Mouse (Mus musculus): ENCODE measurements around the gene Far2. TPM values are rescaled to one million over a fixed set of nuclear protein-coding genes. Genes with fewer than 3 reads are reported as not detected.

Gene Far2
- polyA plus RNA-seq (2015; fragmentation: Nextera tagmentation; extraction: Ambion mirVana), result 4.4 and 4.5 TPM in 2 replicates

DNA sequence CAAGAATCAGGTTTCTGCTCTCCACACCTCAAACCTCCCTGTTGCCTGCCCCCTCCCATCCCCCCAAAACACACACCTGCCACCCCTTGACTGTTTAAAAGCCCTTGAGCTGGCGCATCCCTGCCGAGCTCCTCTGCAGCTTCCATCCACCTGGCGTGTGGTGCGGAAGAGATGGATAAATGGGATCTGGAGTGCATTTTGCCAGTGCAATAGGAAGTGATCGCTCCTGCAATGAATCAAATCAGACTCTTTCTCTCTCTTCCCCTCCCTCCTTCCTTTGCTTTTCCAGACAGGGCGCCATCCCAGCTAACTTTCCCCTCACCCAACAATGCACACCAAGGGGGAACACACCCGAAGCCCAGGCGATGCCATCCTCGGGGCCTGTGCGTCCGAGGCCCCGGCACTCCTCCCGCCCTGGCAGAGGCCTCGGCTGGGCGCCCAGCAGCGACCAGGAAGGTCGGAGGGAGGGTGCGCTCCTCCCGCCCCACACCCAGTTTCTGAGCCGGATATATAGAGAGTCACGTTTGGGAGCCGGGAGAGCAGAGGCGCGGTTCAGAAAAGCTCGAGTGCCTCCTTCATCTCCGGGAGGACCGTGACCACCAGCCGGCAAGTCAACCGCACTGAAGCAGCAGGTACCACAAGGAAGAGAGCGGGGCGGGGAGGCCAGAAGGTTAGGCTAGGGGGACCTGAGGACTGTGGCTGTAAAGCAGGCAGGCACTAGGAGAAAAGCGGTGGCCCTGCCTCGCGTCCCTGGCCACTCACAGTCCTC lies at the start of gene Far2:
TSS of gene Far2 (plus strand) at position 379 of the 769 bp plus-strand sequence.
- no peaks in the 10 kb centered on the region for H3K9me3 ChIP-seq
- no peaks in the 10 kb centered on the region for H3K36me3 ChIP-seq
- no peaks in the 10 kb centered on the region; the same call in none of the 2 replicates for H3K4me1 ChIP-seq
- 3% methylated on average over 34 of the region's 34 CpGs for WGBS
- no peak within 1 kb of the TSS for H3K27ac ChIP-seq
- peak within 1 kb of the TSS; percentile 88 for H3K4me2 ChIP-seq
- ATAC-seq (ENCODE audit: insufficient read depth, low FRiP score, low read depth), result peak; percentile 75
- no peaks in the 10 kb centered on the region for H3K27me3 ChIP-seq (replicated peaks)
- no peak within 1 kb of the TSS for H3K9ac ChIP-seq
- H3K4me3 ChIP-seq (replicated peaks), result peak within 1 kb of the TSS; percentile 44

DNA sequence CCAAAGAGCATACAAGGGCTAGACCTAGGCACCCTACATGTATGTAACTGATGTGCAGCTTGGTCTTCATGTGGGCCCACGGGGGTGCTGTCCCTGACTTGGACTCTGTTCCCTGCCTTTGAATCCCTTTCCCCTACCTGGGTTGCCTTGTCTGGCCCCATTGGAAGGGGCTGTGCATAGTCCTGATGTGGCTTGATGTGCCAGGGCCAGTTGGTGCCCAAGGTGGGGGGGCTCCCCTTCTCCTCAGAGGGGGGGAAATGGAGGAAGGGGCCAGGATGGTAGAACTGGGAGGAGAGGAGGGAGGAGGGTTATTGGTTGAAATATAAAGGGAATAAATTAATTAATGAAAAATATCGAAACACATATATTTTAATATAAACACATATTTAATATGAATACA lies 46.6 kb upstream of the Far2 start:
- Histone ChIP-seq H3K4me1 (no peaks in the 10 kb centered on the region), H3K4me3 (replicated peaks) (no peak overlapping the region), H3K9ac (no peak overlapping the region), H3K27me3 (replicated peaks) (no peaks in the 10 kb centered on the region), H3K36me3 (no peaks in the 10 kb centered on the region), H3K4me2 (no peak overlapping the region), H3K9me3 (no peaks in the 10 kb centered on the region), H3K27ac (no peak overlapping the region)
- 87% methylated on average over 2 of the region's 2 CpGs for WGBS
- no peak for ATAC-seq (ENCODE audit: insufficient read depth, low FRiP score, low read depth)

DNA sequence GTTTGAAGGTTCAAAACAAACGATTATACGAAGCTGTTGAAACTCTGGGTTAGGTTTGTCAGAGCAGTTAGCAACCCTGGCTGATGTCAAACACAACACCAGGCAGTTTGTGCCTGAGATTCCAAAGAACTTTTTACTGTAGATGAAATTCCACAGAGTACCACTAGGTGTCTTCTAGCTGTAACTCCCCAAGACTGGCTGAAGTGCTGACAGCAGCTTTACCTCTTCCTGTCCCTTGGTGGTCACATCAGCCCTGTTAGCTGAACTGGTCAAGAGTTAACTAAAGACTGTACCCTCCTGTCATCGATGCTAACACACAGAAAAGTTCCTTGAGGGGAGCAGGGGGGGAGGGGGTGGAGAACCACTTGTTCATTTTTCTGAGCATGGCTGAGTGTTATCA lies 46.0 kb upstream of the Far2 start:
- Histone ChIP-seq H3K4me3 (replicated peaks) (no peak overlapping the region), H3K4me1 (no peaks in the 10 kb centered on the region), H3K27me3 (replicated peaks) (no peaks in the 10 kb centered on the region), H3K9ac (no peak overlapping the region), H3K36me3 (no peaks in the 10 kb centered on the region), H3K27ac (no peak overlapping the region), H3K4me2 (no peak overlapping the region), H3K9me3 (no peaks in the 10 kb centered on the region)
- 24% methylated on average over 3 of the region's 3 CpGs for WGBS
- ATAC-seq (ENCODE audit: insufficient read depth, low FRiP score, low read depth), result no peak

DNA sequence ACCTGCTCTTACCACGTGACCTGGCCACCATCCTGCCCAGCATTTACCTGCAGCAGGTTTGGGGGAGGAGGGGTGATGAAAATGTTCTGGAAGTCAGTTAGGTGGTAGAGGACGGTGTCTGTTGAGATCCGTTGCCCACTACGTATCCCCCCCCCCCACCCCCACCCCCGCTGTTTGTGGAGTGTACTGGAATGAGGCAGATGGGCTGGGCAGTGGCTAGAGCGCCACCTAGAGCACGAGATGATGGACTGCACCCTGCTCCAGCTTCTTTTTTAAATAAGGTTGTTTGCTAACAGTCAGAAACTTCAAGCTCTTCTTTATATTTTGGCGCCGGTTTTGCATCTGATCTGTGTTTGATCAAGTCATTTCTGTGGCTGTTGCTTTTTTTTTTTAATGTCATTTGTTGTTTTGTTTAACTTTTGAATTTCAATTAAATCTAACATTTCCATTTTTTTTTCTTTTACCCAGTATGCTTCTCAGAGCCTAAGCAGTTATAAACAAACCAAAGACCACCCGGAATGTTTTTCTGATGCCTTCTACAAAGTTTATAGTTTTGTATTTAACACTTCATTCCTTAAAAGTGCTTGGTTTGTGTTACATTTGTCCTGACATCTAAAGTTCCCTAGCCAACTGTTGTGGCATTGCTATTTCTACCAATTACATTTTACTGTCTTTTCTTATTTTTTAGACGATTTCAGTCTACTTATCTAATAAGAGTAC lies 40.8 kb upstream of the Far2 start:
- WGBS, result 58% methylated on average over 11 of the region's 11 CpGs
- Histone ChIP-seq H3K4me2 (no peak overlapping the region), H3K9me3 (no peaks in the 10 kb centered on the region), H3K9ac (no peak overlapping the region), H3K36me3 (no peaks in the 10 kb centered on the region), H3K27me3 (replicated peaks) (no peaks in the 10 kb centered on the region), H3K4me1 (no peaks in the 10 kb centered on the region), H3K4me3 (replicated peaks) (no peak overlapping the region), H3K27ac (no peak overlapping the region)
- no peak for ATAC-seq (ENCODE audit: insufficient read depth, low FRiP score, low read depth)

DNA sequence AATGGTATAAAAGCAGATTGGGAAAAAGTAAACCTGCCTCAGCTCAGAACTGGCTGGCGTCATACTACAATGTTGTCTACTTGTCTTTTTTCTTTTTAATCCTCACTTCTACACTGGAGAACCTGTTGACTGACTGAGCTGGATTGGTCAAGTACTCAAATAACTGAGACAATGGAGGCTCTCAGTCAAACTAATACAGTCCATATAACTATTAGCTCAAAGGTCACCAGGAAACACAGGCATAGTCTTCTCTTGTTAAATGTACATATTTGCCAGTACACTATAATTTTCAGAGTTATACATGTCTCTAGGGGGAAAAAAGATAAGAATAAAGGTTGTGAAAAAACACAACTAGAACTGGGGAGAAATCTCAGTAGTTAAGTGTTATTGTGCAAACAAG lies 6.3 kb upstream of the Far2 start:
- ATAC-seq (ENCODE audit: insufficient read depth, low FRiP score, low read depth), result no peak; the same call in 1 of the 2 replicates
- Histone ChIP-seq H3K4me2 (no peak overlapping the region), H3K27ac (no peak overlapping the region), H3K4me3 (replicated peaks) (no peak overlapping the region), H3K36me3 (no peaks in the 10 kb centered on the region), H3K9me3 (no peaks in the 10 kb centered on the region), H3K4me1 (no peaks in the 10 kb centered on the region), H3K9ac (no peak overlapping the region), H3K27me3 (replicated peaks) (no peaks in the 10 kb centered on the region)
- WGBS, result 82% methylated on average over 1 of the region's 1 CpGs

DNA sequence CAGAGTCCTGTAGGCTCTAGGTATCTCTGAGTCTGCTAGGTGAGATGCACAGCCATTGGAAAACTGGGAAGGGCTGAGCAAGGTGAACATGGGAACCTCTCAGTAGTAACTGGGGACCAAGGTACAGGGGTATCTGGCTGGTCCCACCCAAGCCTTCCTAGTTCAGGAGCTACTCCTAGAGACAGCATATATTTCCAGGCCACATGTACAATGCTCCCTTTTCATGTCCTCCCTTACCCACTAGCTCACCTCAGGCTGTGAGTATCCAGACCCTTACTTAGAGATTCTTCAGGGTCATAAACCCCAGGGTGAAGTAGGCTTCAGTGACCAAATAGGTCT lies 560 bp downstream of the Far2 start:
- H3K4me3 ChIP-seq (replicated peaks), result peak overlapping the region; percentile 44
- H3K4me1 ChIP-seq, result no peaks in the 10 kb centered on the region; the same call in none of the 2 replicates
- no peaks in the 10 kb centered on the region for H3K9me3 ChIP-seq
- 0 out of 2 replicates have a peak, but pooled peaks have one; percentile 39 for ATAC-seq (ENCODE audit: insufficient read depth, low FRiP score, low read depth)
- H3K27me3 ChIP-seq (replicated peaks), result no peaks in the 10 kb centered on the region
- H3K9ac ChIP-seq, result no peak overlapping the region
- H3K4me2 ChIP-seq, result peak overlapping the region; percentile 88
- no peaks in the 10 kb centered on the region for H3K36me3 ChIP-seq
- H3K27ac ChIP-seq, result no peak overlapping the region

DNA sequence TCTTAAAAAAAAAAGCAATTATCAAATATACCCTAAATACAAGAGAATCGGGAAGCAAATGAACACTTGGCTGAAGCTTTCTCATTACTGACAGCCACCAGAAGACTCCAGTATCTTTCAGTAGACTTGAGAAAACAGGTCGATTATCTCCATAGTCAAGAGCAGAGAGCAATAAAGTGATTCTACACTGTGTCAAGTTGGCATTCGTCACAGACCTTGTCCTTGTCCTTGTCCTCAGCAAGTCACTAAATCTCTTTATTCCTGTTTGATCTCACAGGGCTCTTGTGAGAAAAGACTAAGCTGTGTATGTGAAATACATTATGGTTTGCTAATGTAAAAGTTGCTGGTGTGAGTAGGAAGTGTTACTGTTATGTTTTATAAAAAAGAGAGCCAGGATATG lies 16.1 kb downstream of the Far2 start:
- no peak for ATAC-seq (ENCODE audit: insufficient read depth, low FRiP score, low read depth)
- Histone ChIP-seq H3K9me3 (no peaks in the 10 kb centered on the region), H3K27me3 (replicated peaks) (no peaks in the 10 kb centered on the region), H3K36me3 (no peaks in the 10 kb centered on the region), H3K27ac (no peak overlapping the region), H3K4me2 (no peak overlapping the region), H3K9ac (no peak overlapping the region), H3K4me3 (replicated peaks) (no peak overlapping the region), H3K4me1 (no peaks in the 10 kb centered on the region)
- 83% methylated on average over 3 of the region's 3 CpGs for WGBS

DNA sequence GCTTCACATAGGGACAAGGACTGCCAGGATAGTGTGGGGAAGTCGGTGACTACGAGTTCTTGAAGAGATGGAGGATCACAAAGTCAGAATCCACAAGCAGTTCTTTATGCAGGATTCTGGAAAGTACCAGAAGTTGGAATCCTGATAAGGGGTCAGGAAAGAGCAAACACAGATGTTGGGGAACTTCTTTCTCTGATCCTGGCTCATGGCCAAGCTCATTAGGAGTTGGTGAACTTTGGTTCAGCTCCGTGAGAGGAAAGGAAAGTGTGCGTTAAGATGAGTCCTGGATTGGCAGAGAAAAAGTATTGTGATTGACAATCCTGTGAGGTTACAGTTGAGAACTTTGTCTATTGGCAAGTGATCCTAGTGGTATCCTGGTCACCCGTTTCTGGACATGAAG lies 19.2 kb downstream of the Far2 start:
- ATAC-seq (ENCODE audit: insufficient read depth, low FRiP score, low read depth), result no peak
- Histone ChIP-seq H3K27ac (no peak overlapping the region), H3K4me3 (replicated peaks) (no peak overlapping the region), H3K36me3 (no peaks in the 10 kb centered on the region), H3K9me3 (no peaks in the 10 kb centered on the region), H3K4me1 (no peaks in the 10 kb centered on the region), H3K27me3 (replicated peaks) (no peaks in the 10 kb centered on the region), H3K9ac (no peak overlapping the region), H3K4me2 (no peak overlapping the region)
- 63% methylated on average over 5 of the region's 5 CpGs for WGBS

DNA sequence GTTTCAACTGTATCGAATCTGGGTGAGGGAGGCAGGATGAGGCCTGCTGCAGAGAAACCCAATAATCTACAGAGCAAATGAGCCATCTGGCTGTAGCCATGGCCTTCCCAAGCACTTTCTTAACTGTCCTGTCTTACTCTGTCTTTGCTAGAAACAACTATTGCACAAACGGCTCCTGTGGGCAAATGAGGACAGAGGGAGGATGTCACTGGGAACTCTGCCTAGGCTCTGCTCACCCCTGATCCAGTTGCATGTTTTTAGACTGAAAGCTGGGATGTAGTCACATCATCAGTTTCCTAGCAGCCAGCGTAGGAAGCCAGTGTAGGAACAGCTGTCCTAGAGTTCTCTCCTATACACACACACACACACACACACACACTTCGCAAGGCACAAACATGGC lies 21.7 kb downstream of the Far2 start:
- WGBS, result 89% methylated on average over 4 of the region's 4 CpGs
- no peak overlapping the region for H3K4me2 ChIP-seq
- ATAC-seq (ENCODE audit: insufficient read depth, low FRiP score, low read depth), result no peak

DNA sequence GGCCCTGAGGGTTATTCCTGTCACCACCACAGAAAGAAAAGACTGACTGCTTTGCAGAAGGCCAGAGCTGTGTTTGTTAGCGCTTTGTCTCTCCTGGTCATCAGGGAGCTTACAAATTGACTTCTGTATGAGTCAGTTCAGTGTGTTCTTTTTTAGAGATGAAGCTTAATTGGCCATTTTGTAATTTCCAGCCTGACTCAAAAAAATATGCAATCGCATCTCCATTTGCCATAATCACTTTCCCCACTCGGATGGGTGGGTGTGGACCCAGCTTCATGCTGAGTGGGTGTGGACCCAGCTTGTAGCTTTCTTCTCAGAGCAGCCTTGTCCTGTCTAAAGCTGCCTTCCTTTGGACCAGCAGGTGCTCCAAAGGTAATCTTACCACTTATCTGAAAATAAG lies 26.5 kb downstream of the Far2 start:
- no peak overlapping the region for H3K4me2 ChIP-seq
- no peaks in the 10 kb centered on the region for H3K27me3 ChIP-seq (replicated peaks)
- H3K36me3 ChIP-seq, result no peaks in the 10 kb centered on the region
- H3K9ac ChIP-seq, result no peak overlapping the region
- no peak overlapping the region for H3K27ac ChIP-seq
- WGBS, result 72% methylated on average over 3 of the region's 3 CpGs
- H3K4me1 ChIP-seq, result no peaks in the 10 kb centered on the region
- H3K4me3 ChIP-seq (replicated peaks), result no peak overlapping the region
- no peaks in the 10 kb centered on the region for H3K9me3 ChIP-seq
- no peak for ATAC-seq (ENCODE audit: insufficient read depth, low FRiP score, low read depth)

More for the DNA sequence above, 21.7 kb downstream of the Far2 start:
- H3K9me3 ChIP-seq, result no peaks in the 10 kb centered on the region
- H3K4me3 ChIP-seq (replicated peaks), result no peak overlapping the region
- H3K27me3 ChIP-seq (replicated peaks), result no peaks in the 10 kb centered on the region
- H3K36me3 ChIP-seq, result no peaks in the 10 kb centered on the region
- no peak overlapping the region for H3K27ac ChIP-seq
- H3K4me1 ChIP-seq, result no peaks in the 10 kb centered on the region
- no peak overlapping the region for H3K9ac ChIP-seq

DNA sequence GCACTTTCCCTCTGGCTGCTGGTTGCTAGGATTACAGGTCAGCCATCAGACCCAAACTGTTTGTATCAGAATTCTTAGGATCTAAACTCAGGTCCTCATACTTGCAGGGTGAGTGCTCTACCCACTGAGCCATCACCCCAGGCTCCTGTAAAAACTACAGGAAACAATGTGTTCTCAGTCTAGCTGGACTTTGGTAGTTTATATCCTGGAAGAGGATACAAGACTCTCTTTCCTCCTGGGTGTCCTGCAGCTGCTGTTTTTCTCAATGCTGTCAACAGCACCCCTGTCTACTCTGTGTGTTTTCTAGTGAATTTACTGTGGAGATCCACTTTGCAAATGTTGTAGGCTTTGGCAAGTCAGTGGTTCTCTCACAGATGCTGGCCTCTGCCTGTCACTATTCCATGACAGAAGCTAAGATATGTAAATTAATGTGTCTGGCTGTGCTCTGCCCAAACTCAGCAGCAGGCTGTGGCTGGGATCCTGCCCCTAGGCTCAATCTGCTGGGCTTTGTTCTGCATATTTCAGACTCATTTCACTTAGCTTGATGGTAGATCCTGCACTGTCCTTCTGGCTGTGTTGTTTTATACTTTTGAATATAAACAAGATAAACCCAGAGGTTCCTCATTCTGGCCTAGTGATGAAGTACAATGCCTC lies 27.3 kb downstream of the Far2 start:
- H3K4me2 ChIP-seq, result no peak overlapping the region

DNA sequence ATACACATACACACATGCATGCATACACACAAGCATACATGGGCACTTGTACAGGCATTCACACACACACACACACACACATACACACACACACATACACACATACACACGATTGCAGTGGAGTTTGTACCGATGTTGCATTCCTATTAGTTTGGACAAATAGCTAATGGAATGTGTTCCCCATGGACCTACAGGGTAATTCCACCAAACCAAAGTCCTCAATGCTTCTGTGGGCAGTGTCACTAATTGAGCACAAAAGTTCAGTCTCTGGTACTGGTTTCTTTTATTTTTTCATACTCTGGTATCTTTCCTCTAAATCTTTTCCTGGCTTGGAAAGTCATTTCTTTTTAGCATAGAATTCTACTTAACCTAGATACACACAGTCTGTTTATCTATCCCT lies 36.8 kb downstream of the Far2 start:
- no peaks in the 10 kb centered on the region for H3K9me3 ChIP-seq
- H3K9ac ChIP-seq, result no peak overlapping the region
- no peak overlapping the region for H3K27ac ChIP-seq
- no peaks in the 10 kb centered on the region for H3K4me1 ChIP-seq
- no peaks in the 10 kb centered on the region for H3K36me3 ChIP-seq
- no peaks in the 10 kb centered on the region for H3K27me3 ChIP-seq (replicated peaks)
- H3K4me3 ChIP-seq (replicated peaks), result no peak overlapping the region
- no peak for ATAC-seq (ENCODE audit: insufficient read depth, low FRiP score, low read depth)
- 82% methylated on average over 2 of the region's 2 CpGs for WGBS
- no peak overlapping the region for H3K4me2 ChIP-seq

More for the DNA sequence above, 27.3 kb downstream of the Far2 start:
- H3K27ac ChIP-seq, result no peak overlapping the region
- no peak overlapping the region for H3K9ac ChIP-seq
- H3K27me3 ChIP-seq (replicated peaks), result no peaks in the 10 kb centered on the region
- H3K4me3 ChIP-seq (replicated peaks), result no peak overlapping the region
- ATAC-seq (ENCODE audit: insufficient read depth, low FRiP score, low read depth), result no peak
- H3K9me3 ChIP-seq, result no peaks in the 10 kb centered on the region
- no peaks in the 10 kb centered on the region for H3K36me3 ChIP-seq
- no peaks in the 10 kb centered on the region for H3K4me1 ChIP-seq

Measured in stomach, embryonic 15.5 days (tissue).